Mouse (Mus musculus) hindbrain, embryonic 14.5 days (tissue): ENCODE data around the gene Gm45015. TPM values are rescaled to one million over a fixed set of nuclear protein-coding genes. Genes with fewer than 3 reads are reported as not detected.

ENCODE experiments used
- polyA plus RNA-seq: library from polyadenylated mRNA; unstranded; fragments of >200 nt; fragmentation: Nextera tagmentation; extraction: Ambion mirVana; gene quantifications from 2 replicates; pipeline ENCODE4 v1.2.1, GENCODE M21; 2014

The Gm45015 gene
- polyA plus RNA-seq, 1 experiment from 2014 or later = not detected

Other genes starting within 250 kb of the Gm45015 start
- gene Xlr3a, start 239.7 kb downstream of the Gm45015 start, polyA plus RNA-seq = 4.8 and 7.7 TPM in 2 replicates
- 0.31 and 0.80 TPM in 2 replicates for gene Gm14685, start 219.8 kb downstream of the Gm45015 start, polyA plus RNA-seq
- not detected in 2 replicates for gene Xlr5b, start 188.0 kb downstream of the Gm45015 start, polyA plus RNA-seq
- 0.59 TPM in 1 of 2 replicates, not detected in the other for gene DXBay18, start 187.4 kb downstream of the Gm45015 start, polyA plus RNA-seq
- gene Spin2d, start 159.9 kb downstream of the Gm45015 start, polyA plus RNA-seq = not detected in 2 replicates
- gene Xlr3b, start 144.6 kb downstream of the Gm45015 start, polyA plus RNA-seq = 21.1 and 42.4 TPM in 2 replicates
- gene Xlr4b, start 122.5 kb downstream of the Gm45015 start, polyA plus RNA-seq = 0.38 and 0.63 TPM in 2 replicates
- gene F8a, start 108.5 kb downstream of the Gm45015 start, polyA plus RNA-seq = 30.2 and 31.4 TPM in 2 replicates
- 0.16 and 0.30 TPM in 2 replicates for gene Xlr4c, start 93.7 kb downstream of the Gm45015 start, polyA plus RNA-seq
- 0.23 and 0.46 TPM in 2 replicates for gene Xlr3c, start 71.5 kb downstream of the Gm45015 start, polyA plus RNA-seq
- not detected in 2 replicates for gene Xlr5a, start 43.9 kb downstream of the Gm45015 start, polyA plus RNA-seq
- gene Xlr5c, start 43.9 kb downstream of the Gm45015 start, polyA plus RNA-seq = not detected in 2 replicates
- 12.1 and 13.6 TPM in 2 replicates for gene Zfp275, start 5.8 kb upstream of the Gm45015 start, polyA plus RNA-seq
- gene Gm18336, start 61.9 kb upstream of the Gm45015 start, polyA plus RNA-seq = not detected in 2 replicates
- gene Zfp92, start 74.3 kb upstream of the Gm45015 start, polyA plus RNA-seq = 1.1 and 1.5 TPM in 2 replicates
- not detected in 2 replicates for gene Trex2, start 98.5 kb upstream of the Gm45015 start, polyA plus RNA-seq
- 59.8 and 66.9 TPM in 2 replicates for gene Haus7, start 122.2 kb upstream of the Gm45015 start, polyA plus RNA-seq
- gene Bgn, start 146.8 kb upstream of the Gm45015 start, polyA plus RNA-seq = 35.0 and 40.7 TPM in 2 replicates
- gene Atp2b3, start 166.2 kb upstream of the Gm45015 start, polyA plus RNA-seq = 8.4 and 9.5 TPM in 2 replicates